Mouse (Mus musculus): ENCODE measurements at regions not wholly inside any gene's neighbourhood (a gene's known extent, or its start where the extent isn't known, plus 50 kb on each side); places are given as distances from the start of the nearest gene placed in this dataset.

DNA sequence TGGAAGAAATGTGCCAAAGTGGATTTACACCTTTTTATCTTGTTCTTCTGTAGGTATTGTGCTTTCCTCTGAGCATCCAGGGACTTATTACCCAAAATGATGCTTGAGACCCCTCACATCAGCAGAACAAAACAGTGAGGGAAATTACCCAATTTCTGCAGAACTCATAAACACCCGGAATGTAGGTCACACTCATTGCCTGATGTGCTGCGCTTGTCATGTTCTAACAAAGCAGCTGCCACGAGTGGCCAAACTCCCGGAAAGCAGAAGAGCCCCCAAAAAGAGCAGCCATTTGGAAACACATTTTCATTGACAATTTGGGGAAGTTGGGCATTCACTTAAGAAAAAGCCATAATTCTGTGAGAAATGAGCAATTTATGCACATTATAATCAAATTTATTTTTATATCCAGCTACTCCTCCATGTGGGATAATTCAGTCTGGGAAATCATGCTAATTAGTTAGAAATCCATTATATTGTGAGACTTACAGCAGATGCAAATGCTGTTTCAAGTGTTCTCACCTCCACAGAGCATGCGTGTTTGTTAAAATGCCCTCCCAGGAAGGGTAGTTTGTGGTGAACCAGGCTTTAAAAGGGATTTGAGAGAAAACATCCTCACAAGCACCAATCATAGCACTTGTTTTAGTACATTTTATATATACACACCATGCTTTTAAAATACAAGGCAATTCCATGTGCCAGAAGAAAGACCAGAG lies 931.9 kb upstream of the Klhl29 start:
- no peak overlapping the region for H3K9ac ChIP-seq
- 49% methylated on average over 5 of the region's 5 CpGs for WGBS
- no peak overlapping the region for H3K4me3 ChIP-seq
- H3K9me3 ChIP-seq, result no peaks in the 10 kb centered on the region
- no peak for ATAC-seq (ENCODE audit: low FRiP score)
- H3K27me3 ChIP-seq, result no peaks in the 10 kb centered on the region
- no peaks in the 10 kb centered on the region for H3K36me3 ChIP-seq
- H3K4me2 ChIP-seq, result no peak overlapping the region
- H3K27ac ChIP-seq, result peak overlapping the region; percentile 35; the same call in 1 of the 2 replicates
- H3K4me1 ChIP-seq (replicated peaks), result peaks cover 7% of the 10 kb centered on the region

DNA sequence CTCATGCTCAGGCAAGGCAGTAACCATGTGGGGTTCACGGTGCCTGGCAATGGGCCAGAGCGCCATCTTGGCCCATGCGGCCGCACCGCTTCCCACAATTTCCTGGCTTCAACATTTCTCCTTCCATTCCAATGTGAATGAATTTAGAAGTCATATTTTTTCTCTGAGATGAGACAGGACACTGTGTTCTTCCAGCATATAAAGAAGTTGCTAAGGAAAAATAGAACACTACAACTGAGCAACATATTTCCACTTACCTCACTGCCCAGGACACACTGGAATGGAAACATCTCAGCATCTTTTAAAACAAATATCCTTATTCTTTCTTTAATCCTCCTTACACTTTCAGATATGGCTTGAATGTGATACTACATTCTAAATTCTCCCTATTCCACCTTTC lies 912.1 kb upstream of the Klhl29 start:
- no peaks in the 10 kb centered on the region for H3K27me3 ChIP-seq
- no peak overlapping the region for H3K9ac ChIP-seq
- no peak overlapping the region for H3K27ac ChIP-seq
- H3K4me1 ChIP-seq (replicated peaks), result no peaks in the 10 kb centered on the region
- no peak overlapping the region for H3K4me3 ChIP-seq
- no peaks in the 10 kb centered on the region for H3K9me3 ChIP-seq
- H3K4me2 ChIP-seq, result no peak overlapping the region
- ATAC-seq (ENCODE audit: low FRiP score), result no peak
- WGBS, result 96% methylated on average over 5 of the region's 5 CpGs
- H3K36me3 ChIP-seq, result no peaks in the 10 kb centered on the region

DNA sequence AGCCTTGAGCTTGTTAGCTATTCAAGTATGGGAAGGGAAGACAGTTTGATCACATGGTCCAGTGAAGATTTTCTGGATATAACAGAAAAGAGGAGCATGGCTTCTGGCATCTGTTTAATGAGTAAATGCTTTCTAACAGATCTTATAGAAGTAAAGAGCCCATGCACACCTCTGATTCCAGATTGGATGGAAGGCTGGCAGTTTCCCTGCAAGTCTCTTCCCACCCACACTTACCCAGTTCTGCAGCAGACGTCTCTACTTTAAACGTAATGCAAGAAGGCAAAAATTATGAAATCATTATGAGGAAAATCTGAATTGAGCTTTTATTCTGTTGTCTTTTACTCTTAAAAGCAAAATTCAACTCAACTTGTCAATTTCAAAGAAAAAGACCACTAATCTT lies 888.5 kb upstream of the Klhl29 start:
- ATAC-seq (ENCODE audit: low FRiP score), result no peak
- Histone ChIP-seq H3K27ac (no peak overlapping the region), H3K4me3 (no peak overlapping the region), H3K36me3 (no peaks in the 10 kb centered on the region), H3K9me3 (no peaks in the 10 kb centered on the region), H3K4me1 (replicated peaks) (no peaks in the 10 kb centered on the region), H3K27me3 (no peaks in the 10 kb centered on the region), H3K9ac (no peak overlapping the region), H3K4me2 (no peak overlapping the region)
- 82% methylated on average over 2 of the region's 2 CpGs for WGBS
